Mouse (Mus musculus) embryonic facial prominence, embryonic 10.5 days (tissue): Measurements from ENCODE around the gene Olfr822. TPM values are rescaled to one million over a fixed set of nuclear protein-coding genes. Genes with fewer than 3 reads are reported as not detected.
"Not testable (repeated sequence)": the region's sequence is repeated elsewhere in the genome, so short reads cannot be mapped to it uniquely, and the experiment has no call there.

ENCODE experiments used
- DNase-seq: peaks from one replicate; pipeline ENCODE4 v3.0.0-alpha.2; 2017; ENCODE audit warnings: low spot score
- H3K27ac ChIP-seq: fragments of 300-500 bp; sonication (generic); replicated peaks from 2 replicates; pipeline ENCODE4 v1.5.1; 2016; ENCODE audit warnings: mild to moderate bottlenecking
- H3K27me3 ChIP-seq: fragments of 300-500 bp; sonication (generic); replicated peaks from 2 replicates; pipeline ENCODE4 v1.6.1; 2016; ENCODE audit warnings: low read depth, mild to moderate bottlenecking; ENCODE audit not compliant: poor library complexity, severe bottlenecking
- H3K36me3 ChIP-seq: fragments of 300-500 bp; sonication (generic); replicated peaks from 2 replicates; pipeline ENCODE4 v1.6.1; 2016; ENCODE audit warnings: mild to moderate bottlenecking, moderate library complexity
- H3K4me1 ChIP-seq: fragments of 300-500 bp; sonication (generic); 2 replicates; pipeline ENCODE4 v1.6.1; 2016
- H3K4me3 ChIP-seq: fragments of 300-500 bp; sonication (generic); 2 replicates; pipeline ENCODE4 v1.5.1; 2016; ENCODE audit warnings: mild to moderate bottlenecking, moderate library complexity
- H3K9me3 ChIP-seq: fragments of 300-500 bp; sonication (generic); 2 replicates; pipeline ENCODE4 v1.6.1; 2016; ENCODE audit warnings: mild to moderate bottlenecking
- WGBS: fragments of 180-500 bp; shearing (Covaris S2); methylation state at CpG from one replicate; pipeline ENCODE4 v1.1.7; 2016; 5-methylcytosine and 5-hydroxymethylcytosine counted together
- polyA plus RNA-seq: library from polyadenylated mRNA; unstranded; fragments of >200 nt; fragmentation: Nextera tagmentation; extraction: Ambion mirVana; gene quantifications from 2 replicates; pipeline ENCODE4 v1.2.1, GENCODE M21; 2016

The Olfr822 gene
- not detected in 2 replicates for polyA plus RNA-seq

GRCm38 (mm10) chr10:130070910-130071309 is at the start of gene Olfr822:
TSS of gene Olfr822 (plus strand) at chr10:130071210.
- H3K4me1 ChIP-seq: no peaks in the 10 kb centered on the region
- no peak within 1 kb of the TSS for H3K27ac ChIP-seq
- no peak for DNase-seq
- no peaks in the 10 kb centered on the region for H3K9me3 ChIP-seq
- no peak within 1 kb of the TSS for H3K4me3 ChIP-seq
- no peaks in the 10 kb centered on the region for H3K36me3 ChIP-seq
- no peaks in the 10 kb centered on the region for H3K27me3 ChIP-seq

- H3K36me3 ChIP-seq: no peaks in the 10 kb centered on the region
- no peaks in the 10 kb centered on the region for H3K4me1 ChIP-seq
- H3K4me3 ChIP-seq: no peak within 1 kb of the TSS
- no peak for DNase-seq
- H3K27ac ChIP-seq: no peak within 1 kb of the TSS
- no peaks in the 10 kb centered on the region for H3K9me3 ChIP-seq
- H3K27me3 ChIP-seq: no peaks in the 10 kb centered on the region
Measured at GRCm38 (mm10) chr10:130030048-130030447, 41.0 kb upstream of the Olfr822 start, which contains the start of gene Olfr821. TSS of gene Olfr821 (plus strand) at chr10:130030348.

- H3K4me3 ChIP-seq: no peak overlapping the region
- no peaks in the 10 kb centered on the region for H3K9me3 ChIP-seq
- WGBS: 65% methylated on average over 6 of the region's 6 CpGs
Measured at GRCm38 (mm10) chr10:130037096-130037495, 33.9 kb upstream of the Olfr822 start.

GRCm38 (mm10) chr10:130092838-130093440 is 21.9 kb downstream of the Olfr822 start:
- DNase-seq: peak; percentile 62
- Histone ChIP-seq H3K4me3 (no peak overlapping the region), H3K4me1 (no peaks in the 10 kb centered on the region), H3K9me3 (no peaks in the 10 kb centered on the region), H3K27me3 (no peaks in the 10 kb centered on the region), H3K27ac (no peak overlapping the region), H3K36me3 (no peaks in the 10 kb centered on the region)
- 28% methylated on average over 5 of the region's 5 CpGs for WGBS

More at GRCm38 (mm10) chr10:130037096-130037495, 33.9 kb upstream of the Olfr822 start:
- no peak for DNase-seq
- Histone ChIP-seq H3K27ac (no peak overlapping the region), H3K27me3 (no peaks in the 10 kb centered on the region), H3K36me3 (no peaks in the 10 kb centered on the region), H3K4me1 (no peaks in the 10 kb centered on the region)

- H3K4me1 ChIP-seq: no peaks in the 10 kb centered on the region
- no peak overlapping the region for H3K27ac ChIP-seq
- DNase-seq: no peak
- H3K9me3 ChIP-seq: no peaks in the 10 kb centered on the region
- no peaks in the 10 kb centered on the region for H3K36me3 ChIP-seq
- no peak overlapping the region for H3K4me3 ChIP-seq
- H3K27me3 ChIP-seq: no peaks in the 10 kb centered on the region
Measured at GRCm38 (mm10) chr10:130096104-130096503, 25.1 kb downstream of the Olfr822 start.

- H3K4me3 ChIP-seq, H3K4me1 ChIP-seq, H3K9me3 ChIP-seq, H3K27ac ChIP-seq, DNase-seq, H3K27me3 ChIP-seq, H3K36me3 ChIP-seq: not testable (repeated sequence)
- 86% methylated on average over 1 of the region's 1 CpGs for WGBS
Measured at GRCm38 (mm10) chr10:130115283-130115682, 44.3 kb downstream of the Olfr822 start, which contains the start of gene Olfr823. TSS of gene Olfr823 (minus strand) at chr10:130115383.

GRCm38 (mm10) chr10:130116045-130116444 is 45.0 kb downstream of the Olfr822 start:
- not testable (repeated sequence) for H3K27ac ChIP-seq, H3K27me3 ChIP-seq, H3K9me3 ChIP-seq, H3K36me3 ChIP-seq, H3K4me1 ChIP-seq, DNase-seq, H3K4me3 ChIP-seq
- 65% methylated on average over 3 of the region's 3 CpGs for WGBS

Other genes starting within 250 kb of the Olfr822 start
- gene Olfr812, start 225.1 kb upstream of the Olfr822 start, polyA plus RNA-seq: not detected in 2 replicates
- not detected in 2 replicates for gene Olfr813, start 215.8 kb upstream of the Olfr822 start, polyA plus RNA-seq
- not detected in 2 replicates for gene Olfr814, start 191.4 kb upstream of the Olfr822 start, polyA plus RNA-seq
- gene Olfr815, start 165.3 kb upstream of the Olfr822 start, polyA plus RNA-seq: not detected in 2 replicates
- gene Olfr816, start 155.6 kb upstream of the Olfr822 start, polyA plus RNA-seq: not detected in 2 replicates
- not detected in 2 replicates for gene Olfr818, start 122.1 kb upstream of the Olfr822 start, polyA plus RNA-seq
- not detected in 2 replicates for gene Olfr819, start 103.9 kb upstream of the Olfr822 start, polyA plus RNA-seq
- gene Olfr247, start 95.1 kb upstream of the Olfr822 start, polyA plus RNA-seq: not detected in 2 replicates
- gene Gm10310, start 86.1 kb upstream of the Olfr822 start, polyA plus RNA-seq: not detected in 2 replicates
- not detected in 2 replicates for gene Olfr820, start 58.6 kb upstream of the Olfr822 start, polyA plus RNA-seq
- not detected in 2 replicates for gene Olfr821, start 40.9 kb upstream of the Olfr822 start, polyA plus RNA-seq
- not detected in 2 replicates for gene Olfr823, start 44.2 kb downstream of the Olfr822 start, polyA plus RNA-seq
- not detected in 2 replicates for gene Olfr824, start 58.8 kb downstream of the Olfr822 start, polyA plus RNA-seq
- gene Olfr825, start 95.6 kb downstream of the Olfr822 start, polyA plus RNA-seq: not detected in 2 replicates
- gene Olfr826, start 113.0 kb downstream of the Olfr822 start, polyA plus RNA-seq: not detected in 2 replicates
- not detected in 2 replicates for gene Olfr827, start 143.2 kb downstream of the Olfr822 start, polyA plus RNA-seq
- gene Neurod4, start 209.0 kb downstream of the Olfr822 start, polyA plus RNA-seq: 5.9 and 13.1 TPM in 2 replicates